ENCODE assay signal across 8 mouse cellular contexts in genomic region chr8:120828279-120828678, GRCm38 (mm10).
DNase-seq lines count a peak whose midpoint lies in the region; ATAC-seq and TF ChIP-seq lines count a peak whose summit lies in the region.
"Had no signal": no experiment of that assay in that cellular context is flagged by ENCODE, and none has a peak within 500 bp of the region (broad histone marks: within the 10 kb centered on the region; RNA-seq: fewer than 3 reads in every experiment).

No protein-coding gene starts in this region.

- H3K4me3 ChIP-seq in layer of hippocampus, adult 2 months = no peak overlapping the region
- no peak overlapping the region for H3K4me3 ChIP-seq in ES-Bruce4 (ENCODE audit: low read depth, low read length)
- H3K4me3 ChIP-seq: neural tube, embryonic 12.5 days had no signal

- no peak overlapping the region for H3K27ac ChIP-seq in layer of hippocampus, adult 2 months
- no peak overlapping the region for H3K27ac ChIP-seq in ES-Bruce4 (ENCODE audit: insufficient read depth, low read length)
- H3K27ac ChIP-seq: neural tube, embryonic 12.5 days had no signal

- ATAC-seq in inflammation-experienced regulatory T-cells, adult 6 months = peak; percentile 46

- TF ChIP-seq EP300 in ES-Bruce4 (IDR thresholded peaks at IDR 0.05; ENCODE audit: insufficient read depth, low read depth, low read length) = no peak

- DNase-seq in layer of hippocampus, adult 2 months (ENCODE audit: low spot score in 2 of 2) = peak in 1 of 2 experiments; percentile 36
- no peak for DNase-seq in layer of hippocampus, adult 18-20 months (ENCODE audit: low spot score in 2 of 2)
- peak; percentile 64 for DNase-seq in adrenal gland, postnatal 14 days
- DNase-seq in retina, postnatal 1 day = peak; percentile 58
- no peak for DNase-seq in frontal cortex, postnatal 14 days (ENCODE audit: low spot score in 2 of 2)

- peak; percentile 97 for TF ChIP-seq CTCF in layer of hippocampus, adult 2 months (conservative IDR thresholded peaks at IDR 0.05)
- TF ChIP-seq CTCF in ES-Bruce4 (IDR thresholded peaks at IDR 0.05; ENCODE audit: low read depth, low read length) = peak; percentile 99

- peaks cover 3% of the 10 kb centered on the region for H3K4me1 ChIP-seq in ES-Bruce4 (ENCODE audit: control insufficient read depth, insufficient read depth, low read length)

- H3K36me3 ChIP-seq in ES-Bruce4 (ENCODE audit: control insufficient read depth, insufficient read depth, low read length, poor library complexity, severe bottlenecking) = no peaks in the 10 kb centered on the region
- H3K36me3 ChIP-seq: neural tube, embryonic 12.5 days had no signal

- H3K9ac ChIP-seq in ES-Bruce4 (ENCODE audit: low read depth, poor library complexity, severe bottlenecking) = no peak overlapping the region
- H3K9ac ChIP-seq: neural tube, embryonic 12.5 days had no signal

- no peaks in the 10 kb centered on the region for H3K27me3 ChIP-seq in ES-Bruce4 (ENCODE audit: control insufficient read depth, insufficient read depth, low read length, poor library complexity, severe bottlenecking)

- TF ChIP-seq POLR2A in ES-Bruce4 (IDR thresholded peaks at IDR 0.05; ENCODE audit: insufficient read depth, low read length) = no peak

- no peaks in the 10 kb centered on the region for H3K9me3 ChIP-seq in ES-Bruce4 (replicated peaks; ENCODE audit: control insufficient read depth, insufficient read depth, low read length, poor library complexity, severe bottlenecking)
- H3K9me3 ChIP-seq: neural tube, embryonic 12.5 days had no signal

Comparison
In these comparisons a context has a peak if more than half of its experiments do, and no peak if none do; other contexts are left out.
1. DNase-seq: peak in adrenal gland, postnatal 14 days (single experiment) and retina, postnatal 1 day (single experiment); none in layer of hippocampus, adult 18-20 months (0 of 2) and frontal cortex, postnatal 14 days (0 of 2).